Mouse (Mus musculus) limb, embryonic 10.5 days (tissue): ENCODE data around the gene Dock2. TPM values are rescaled to one million over a fixed set of nuclear protein-coding genes. Genes with fewer than 3 reads are reported as not detected.

Experiments used
- DNase-seq: peaks from one replicate; pipeline ENCODE4 v3.0.0-alpha.2; 2017; ENCODE audit warnings: low spot score
- H3K27ac ChIP-seq: fragments of 300-500 bp; sonication (generic); 2 replicates; pipeline ENCODE4 v1.5.1; 2016; ENCODE audit warnings: mild to moderate bottlenecking
- H3K27me3 ChIP-seq: fragments of 300-500 bp; sonication (generic); 2 replicates; pipeline ENCODE4 v1.6.1; 2016; ENCODE audit warnings: low read depth, mild to moderate bottlenecking; ENCODE audit not compliant: poor library complexity, severe bottlenecking
- H3K36me3 ChIP-seq: fragments of 300-500 bp; sonication (generic); 2 replicates; pipeline ENCODE4 v1.6.1; 2016; ENCODE audit warnings: mild to moderate bottlenecking, moderate library complexity
- H3K4me1 ChIP-seq: fragments of 300-500 bp; sonication (generic); 2 replicates; pipeline ENCODE4 v1.6.1; 2016
- H3K4me3 ChIP-seq: fragments of 300-500 bp; sonication (generic); 2 replicates; pipeline ENCODE4 v1.5.1; 2016; ENCODE audit warnings: mild to moderate bottlenecking, moderate library complexity
- H3K9me3 ChIP-seq: fragments of 300-500 bp; sonication (generic); replicated peaks from 2 replicates; pipeline ENCODE4 v1.6.1; 2016; ENCODE audit warnings: mild to moderate bottlenecking
- WGBS: fragments of 180-500 bp; shearing (Covaris S2); methylation state at CpG from one replicate; pipeline ENCODE4 v1.1.7; 2016; 5-methylcytosine and 5-hydroxymethylcytosine counted together
- polyA plus RNA-seq: library from polyadenylated mRNA; unstranded; fragments of >200 nt; fragmentation: Nextera tagmentation; extraction: Ambion mirVana; gene quantifications from 2 replicates; pipeline ENCODE4 v1.2.1, GENCODE M21; 2016

The Dock2 gene
- polyA plus RNA-seq, 1 experiment from 2014 or later, result 0.60 TPM

- Histone ChIP-seq H3K27me3 (no peaks in the 10 kb centered on the region), H3K4me1 (no peaks in the 10 kb centered on the region), H3K27ac (no peak overlapping the region), H3K36me3 (no peaks in the 10 kb centered on the region), H3K4me3 (no peak overlapping the region), H3K9me3 (no peaks in the 10 kb centered on the region)
- 61% methylated on average over 8 of the region's 8 CpGs for WGBS
- DNase-seq, result no peak
Observed at GRCm38 (mm10) chr11:34704384-34705107, 79.1 kb downstream of the Dock2 start.

- 80% methylated on average over 6 of the region's 6 CpGs for WGBS
- Histone ChIP-seq H3K27me3 (no peaks in the 10 kb centered on the region), H3K4me1 (no peaks in the 10 kb centered on the region), H3K27ac (no peak overlapping the region), H3K36me3 (no peaks in the 10 kb centered on the region), H3K9me3 (no peaks in the 10 kb centered on the region), H3K4me3 (no peak overlapping the region)
- DNase-seq, result no peak
Observed at GRCm38 (mm10) chr11:34703851-34704250, 79.8 kb downstream of the Dock2 start.

GRCm38 (mm10) chr11:34681790-34682189 is 101.9 kb downstream of the Dock2 start:
- no peak overlapping the region for H3K27ac ChIP-seq
- H3K4me3 ChIP-seq, result no peak overlapping the region
- no peaks in the 10 kb centered on the region for H3K4me1 ChIP-seq
- 49% methylated on average over 8 of the region's 8 CpGs for WGBS
- no peak for DNase-seq
- H3K9me3 ChIP-seq, result no peaks in the 10 kb centered on the region
- no peaks in the 10 kb centered on the region for H3K27me3 ChIP-seq
- no peaks in the 10 kb centered on the region for H3K36me3 ChIP-seq

DNA sequence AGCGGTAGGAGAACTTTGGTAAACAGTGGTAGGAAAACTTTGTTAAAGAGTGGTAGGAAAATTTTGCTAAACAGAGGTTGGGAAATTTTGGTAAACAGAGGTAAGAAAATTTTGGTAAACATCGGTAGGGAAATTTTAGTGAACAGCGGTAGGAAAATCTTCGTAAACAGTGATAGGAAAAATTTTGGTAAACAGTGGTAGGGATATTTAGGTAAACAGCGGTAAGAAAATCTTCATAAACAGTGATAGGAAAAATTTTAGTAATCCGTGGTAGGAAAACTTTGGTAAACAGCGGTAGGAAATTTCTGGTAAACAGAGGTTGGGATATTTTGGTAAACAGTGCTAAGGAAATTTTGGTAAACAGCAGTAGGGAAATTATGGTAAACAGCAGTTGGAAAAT is 239.1 kb downstream of the Dock2 start:
- 71% methylated on average over 7 of the region's 7 CpGs for WGBS
- H3K27me3 ChIP-seq, result no peaks in the 10 kb centered on the region
- peaks cover 5% of the 10 kb centered on the region for H3K9me3 ChIP-seq
- no peaks in the 10 kb centered on the region for H3K36me3 ChIP-seq
- H3K4me1 ChIP-seq, result no peaks in the 10 kb centered on the region
- H3K4me3 ChIP-seq, result no peak overlapping the region
- no peak overlapping the region for H3K27ac ChIP-seq
- DNase-seq, result no peak

DNA sequence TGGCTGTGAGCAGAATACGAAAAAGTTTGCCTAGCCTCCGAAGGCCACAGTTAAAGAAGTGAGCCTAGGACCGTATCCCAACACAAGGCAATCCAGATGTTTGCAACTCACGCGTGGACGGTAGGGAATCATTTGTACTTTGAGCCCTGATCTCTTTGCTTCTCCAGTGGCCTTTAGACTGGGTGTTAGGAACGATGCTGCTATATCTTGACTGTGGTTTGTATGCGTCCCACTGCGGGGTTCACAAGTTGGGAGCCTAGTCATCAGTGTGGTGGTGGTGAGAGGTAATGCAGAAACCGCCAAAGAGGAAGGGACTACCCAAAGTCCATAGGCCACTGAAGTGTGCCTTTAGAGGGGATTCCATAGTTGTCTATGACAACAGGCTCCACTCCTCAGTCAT is 251.6 kb downstream of the Dock2 start:
- DNase-seq, result no peak
- WGBS, result 94% methylated on average over 10 of the region's 10 CpGs
- Histone ChIP-seq H3K9me3 (no peaks in the 10 kb centered on the region), H3K27me3 (no peaks in the 10 kb centered on the region), H3K4me1 (no peaks in the 10 kb centered on the region), H3K27ac (no peak overlapping the region), H3K36me3 (no peaks in the 10 kb centered on the region), H3K4me3 (no peak overlapping the region)

- Histone ChIP-seq H3K4me1 (no peaks in the 10 kb centered on the region), H3K27ac (no peak overlapping the region), H3K4me3 (no peak overlapping the region), H3K9me3 (no peaks in the 10 kb centered on the region), H3K36me3 (no peaks in the 10 kb centered on the region), H3K27me3 (no peaks in the 10 kb centered on the region)
- no peak for DNase-seq
- WGBS, result 87% methylated on average over 3 of the region's 3 CpGs
Observed at GRCm38 (mm10) chr11:34530971-34531370, 252.7 kb downstream of the Dock2 start.

GRCm38 (mm10) chr11:34528006-34528405 is 255.7 kb downstream of the Dock2 start:
- H3K36me3 ChIP-seq, result no peaks in the 10 kb centered on the region
- no peak overlapping the region for H3K27ac ChIP-seq
- WGBS, result 92% methylated on average over 4 of the region's 4 CpGs
- no peaks in the 10 kb centered on the region for H3K4me1 ChIP-seq
- no peak overlapping the region for H3K4me3 ChIP-seq
- H3K27me3 ChIP-seq, result no peaks in the 10 kb centered on the region
- H3K9me3 ChIP-seq, result no peaks in the 10 kb centered on the region
- no peak for DNase-seq

DNA sequence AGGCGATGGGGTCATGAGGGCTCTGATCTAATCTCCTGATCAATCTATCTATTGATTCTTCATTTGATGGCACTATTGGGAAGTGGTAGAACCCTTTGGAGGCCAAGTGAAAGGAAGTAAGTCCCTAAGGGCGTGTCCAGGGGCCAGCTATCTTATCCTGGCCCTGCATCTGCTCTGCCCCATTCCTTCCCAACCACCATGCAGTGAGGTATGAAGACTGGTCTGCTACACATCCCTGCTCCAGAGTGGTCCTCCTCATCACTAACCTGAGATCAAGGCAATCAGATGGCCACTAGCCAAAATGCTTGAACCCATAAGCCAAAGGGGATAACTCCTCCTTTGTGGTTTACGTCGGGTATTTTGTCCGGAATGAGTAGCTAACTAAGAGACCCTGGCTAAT is 256.5 kb downstream of the Dock2 start:
- 92% methylated on average over 5 of the region's 5 CpGs for WGBS
- Histone ChIP-seq H3K27ac (no peak overlapping the region), H3K4me3 (no peak overlapping the region), H3K9me3 (no peaks in the 10 kb centered on the region), H3K36me3 (no peaks in the 10 kb centered on the region), H3K4me1 (no peaks in the 10 kb centered on the region), H3K27me3 (no peaks in the 10 kb centered on the region)
- DNase-seq, result no peak

GRCm38 (mm10) chr11:34525096-34525891 is 258.4 kb downstream of the Dock2 start:
- Histone ChIP-seq H3K4me3 (no peak overlapping the region), H3K9me3 (no peaks in the 10 kb centered on the region), H3K4me1 (no peaks in the 10 kb centered on the region), H3K27ac (no peak overlapping the region), H3K36me3 (no peaks in the 10 kb centered on the region), H3K27me3 (no peaks in the 10 kb centered on the region)
- no peak for DNase-seq
- 83% methylated on average over 7 of the region's 7 CpGs for whole genome bisulfite sequencing

DNA sequence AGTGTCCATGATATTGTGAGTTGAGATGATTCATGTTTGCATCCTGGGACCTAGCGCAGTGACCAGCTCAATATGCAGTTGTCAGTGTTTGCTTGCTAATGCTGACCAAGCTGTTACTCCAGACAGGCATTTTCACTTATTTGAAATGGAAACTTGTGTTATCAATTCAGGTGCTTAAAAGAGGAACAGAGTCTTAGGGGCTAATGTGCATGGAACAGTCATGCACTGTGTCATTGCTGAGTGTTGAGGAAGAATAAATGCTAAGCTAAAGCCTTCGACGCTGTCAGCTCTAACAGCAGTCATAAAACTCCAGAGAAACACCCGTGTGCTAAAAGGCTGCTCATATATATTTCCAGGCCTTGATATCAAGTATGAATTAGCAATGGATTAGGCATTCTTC is 259.1 kb downstream of the Dock2 start:
- no peaks in the 10 kb centered on the region for H3K4me1 ChIP-seq
- H3K27ac ChIP-seq, result no peak overlapping the region
- 93% methylated on average over 4 of the region's 4 CpGs for whole genome bisulfite sequencing
- H3K27me3 ChIP-seq, result no peaks in the 10 kb centered on the region
- no peaks in the 10 kb centered on the region for H3K36me3 ChIP-seq
- H3K4me3 ChIP-seq, result no peak overlapping the region
- no peak for DNase-seq
- H3K9me3 ChIP-seq, result no peaks in the 10 kb centered on the region

- no peaks in the 10 kb centered on the region for H3K36me3 ChIP-seq
- H3K27ac ChIP-seq, result no peak overlapping the region
- peak; percentile 31 for DNase-seq
- H3K9me3 ChIP-seq, result no peaks in the 10 kb centered on the region
- WGBS, result 70% methylated on average over 5 of the region's 5 CpGs
- no peaks in the 10 kb centered on the region for H3K4me1 ChIP-seq
- no peak overlapping the region for H3K4me3 ChIP-seq
- no peaks in the 10 kb centered on the region for H3K27me3 ChIP-seq
Observed at GRCm38 (mm10) chr11:34518566-34518965, 265.1 kb downstream of the Dock2 start.

DNA sequence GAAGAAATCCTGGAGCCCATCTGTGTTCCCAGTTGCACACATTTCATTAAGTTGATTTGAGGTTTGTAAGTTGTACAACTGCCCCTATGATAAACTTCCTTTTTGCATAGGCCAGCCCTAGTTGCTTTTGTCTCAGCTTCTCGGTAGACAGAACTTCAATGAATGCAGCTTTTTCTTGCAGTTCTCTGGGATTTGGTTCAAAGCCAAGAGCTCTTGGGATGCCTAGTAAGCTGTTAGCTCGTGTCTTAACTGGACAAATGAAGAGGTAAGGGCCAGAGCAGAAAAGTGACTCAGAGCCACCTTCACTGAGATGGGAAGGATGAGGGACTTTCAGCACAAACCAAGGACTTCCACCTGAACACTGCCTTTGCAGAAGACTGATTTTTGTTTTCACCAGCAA is 266.7 kb downstream of the Dock2 start:
- no peaks in the 10 kb centered on the region for H3K27me3 ChIP-seq
- no peak for DNase-seq
- H3K36me3 ChIP-seq, result no peaks in the 10 kb centered on the region
- 86% methylated on average over 2 of the region's 2 CpGs for WGBS
- H3K9me3 ChIP-seq, result no peaks in the 10 kb centered on the region
- no peak overlapping the region for H3K27ac ChIP-seq
- H3K4me1 ChIP-seq, result no peaks in the 10 kb centered on the region
- no peak overlapping the region for H3K4me3 ChIP-seq

- DNase-seq, result no peak
- no peak overlapping the region for H3K4me3 ChIP-seq
Observed at GRCm38 (mm10) chr11:34515301-34515700, 268.4 kb downstream of the Dock2 start.

More at GRCm38 (mm10) chr11:34515301-34515700, 268.4 kb downstream of the Dock2 start:
- no peaks in the 10 kb centered on the region for H3K9me3 ChIP-seq
- no peak overlapping the region for H3K27ac ChIP-seq
- no peaks in the 10 kb centered on the region for H3K4me1 ChIP-seq
- H3K27me3 ChIP-seq, result no peaks in the 10 kb centered on the region
- H3K36me3 ChIP-seq, result no peaks in the 10 kb centered on the region
- 56% methylated on average over 4 of the region's 4 CpGs for WGBS
